Mouse (Mus musculus): ENCODE data around the gene Mtg2. TPM values are rescaled to one million over a fixed set of nuclear protein-coding genes. Genes with fewer than 3 reads are reported as not detected.

The Mtg2 gene
- 17.6 and 19.6 TPM in 2 replicates for polyA plus RNA-seq (2012; rRNA removed)

GRCm38 (mm10) chr2:180070481-180071453 lies at the start of gene Mtg2:
Gene Mtg2 (plus strand): TSS chr2:180070588.

DNA sequence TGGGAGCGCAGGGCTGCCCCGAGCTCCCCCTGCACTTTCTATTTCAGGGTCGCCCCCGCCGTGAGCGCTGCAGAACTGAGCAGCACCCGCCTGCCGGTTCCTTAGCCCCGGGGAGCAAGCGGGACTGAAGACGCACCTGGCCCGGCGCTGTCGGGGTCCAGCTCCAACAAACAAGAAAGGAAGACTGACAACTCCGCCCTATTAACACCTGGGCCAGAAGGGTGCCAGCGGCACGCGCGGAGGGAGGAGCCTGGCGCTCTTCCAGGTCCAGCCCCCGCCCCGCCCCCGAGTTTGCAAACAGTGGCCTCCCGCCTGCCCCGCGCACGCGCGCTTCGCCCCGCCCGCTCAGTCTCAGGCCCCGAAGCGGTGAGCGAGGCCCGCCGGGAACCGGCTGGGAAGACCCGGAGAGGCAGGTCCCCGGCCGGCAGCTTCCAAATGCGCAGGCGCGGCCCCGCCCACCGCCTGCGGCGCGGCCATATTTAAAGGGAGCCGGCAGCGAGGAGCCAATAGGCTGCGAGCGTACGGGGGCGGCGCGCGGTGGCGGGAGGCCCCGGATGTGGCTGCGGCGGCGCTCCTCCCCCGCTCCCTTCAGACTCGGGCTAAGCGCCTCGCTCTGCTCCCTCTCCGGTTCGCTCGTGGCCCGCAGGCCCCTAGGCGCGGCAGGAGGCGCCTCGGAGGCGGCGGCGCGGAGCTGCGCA lies 45.8 kb upstream of the Mtg2 start, which contains the start of gene Lsm14b:
Lsm14b (plus strand) TSS at position 587 of the 698 bp plus-strand sequence.

GRCm38 (mm10) chr2:180042256-180042857 lies 28.0 kb upstream of the Mtg2 start, which contains the start of the genes Psma7 and Ss18l1:
Gene Psma7 (minus strand): TSS chr2:180042433.
Gene Ss18l1 (plus strand): TSS chr2:180042509.

GRCm38 (mm10) chr2:180103978-180104658 lies 33.7 kb downstream of the Mtg2 start, which contains the start of gene Hrh3:
Gene Hrh3 (minus strand): TSS chr2:180104488.

DNA sequence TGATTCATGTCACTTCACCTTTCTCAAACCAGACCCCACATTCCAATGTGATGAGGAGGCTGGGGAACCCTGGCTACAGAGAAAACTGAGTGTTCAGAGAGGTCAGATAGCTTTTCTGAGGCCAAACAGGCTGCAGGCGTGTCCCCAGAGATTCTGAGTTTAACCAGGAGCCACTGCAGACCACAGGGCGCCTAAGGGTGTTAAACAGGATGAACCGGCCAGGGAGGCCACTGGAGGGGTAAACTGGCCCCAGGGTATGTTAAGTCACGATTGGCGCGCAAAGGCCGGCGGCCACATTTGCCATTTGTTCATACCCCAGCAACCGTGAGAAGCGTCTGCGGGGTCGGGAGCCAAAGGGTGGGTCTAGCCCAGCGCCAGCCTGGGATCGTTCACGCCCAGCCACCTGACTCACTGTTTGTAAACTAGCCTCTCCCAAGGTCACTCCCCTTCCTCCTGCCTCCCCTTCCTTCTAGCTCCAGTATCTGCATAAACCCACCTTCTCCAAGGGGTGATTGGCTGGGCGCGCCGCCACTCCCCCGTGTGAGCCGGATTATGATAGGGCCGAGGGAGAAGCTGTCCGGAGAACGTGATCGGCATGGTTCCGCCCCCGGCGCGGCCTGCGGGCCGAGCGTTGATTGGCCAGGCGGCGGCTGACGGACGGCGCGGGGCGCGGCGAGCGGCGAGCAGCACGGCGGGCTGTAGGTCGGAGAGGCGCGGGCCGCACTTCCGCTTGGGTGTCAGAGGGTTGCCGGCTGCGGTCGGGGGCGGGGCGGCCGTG lies 48.5 kb downstream of the Mtg2 start, which contains the start of gene Osbpl2:
Osbpl2 (plus strand) TSS at position 646 of the 778 bp plus-strand sequence.

Other genes starting within 250 kb of the Mtg2 start
- gene Taf4, start 93.9 kb upstream of the Mtg2 start, polyA plus RNA-seq (2012; rRNA removed): 8.9 and 10.0 TPM in 2 replicates
- 72.8 and 87.5 TPM in 2 replicates for gene Lsm14b, start 45.6 kb upstream of the Mtg2 start, polyA plus RNA-seq (2012; rRNA removed)
- 185 and 236 TPM in 2 replicates for gene Psma7, start 28.2 kb upstream of the Mtg2 start, polyA plus RNA-seq (2012; rRNA removed)
- 15.3 and 19.1 TPM in 2 replicates for gene Ss18l1, start 28.1 kb upstream of the Mtg2 start, polyA plus RNA-seq (2012; rRNA removed)
- 0.12 and 0.22 TPM in 2 replicates for gene Hrh3, start 33.9 kb downstream of the Mtg2 start, polyA plus RNA-seq (2012; rRNA removed)
- gene Osbpl2, start 48.7 kb downstream of the Mtg2 start, polyA plus RNA-seq (2012; rRNA removed): 26.0 and 27.1 TPM in 2 replicates
- gene Adrm1, start 100.9 kb downstream of the Mtg2 start, polyA plus RNA-seq (2012; rRNA removed): 191 and 212 TPM in 2 replicates
- 87.5 and 100.0 TPM in 2 replicates for gene Lama5, start 155.3 kb downstream of the Mtg2 start, polyA plus RNA-seq (2012; rRNA removed)
- gene Rps21, start 186.8 kb downstream of the Mtg2 start, polyA plus RNA-seq (2012; rRNA removed): 5,099 and 5,669 TPM in 2 replicates
- gene Cables2, start 202.9 kb downstream of the Mtg2 start, polyA plus RNA-seq (2012; rRNA removed): 40.1 and 49.2 TPM in 2 replicates
- 1.3 and 1.5 TPM in 2 replicates for gene Rbbp8nl, start 219.3 kb downstream of the Mtg2 start, polyA plus RNA-seq (2012; rRNA removed)